Mouse (Mus musculus): ENCODE results near the gene Ctdspl2.

DNA sequence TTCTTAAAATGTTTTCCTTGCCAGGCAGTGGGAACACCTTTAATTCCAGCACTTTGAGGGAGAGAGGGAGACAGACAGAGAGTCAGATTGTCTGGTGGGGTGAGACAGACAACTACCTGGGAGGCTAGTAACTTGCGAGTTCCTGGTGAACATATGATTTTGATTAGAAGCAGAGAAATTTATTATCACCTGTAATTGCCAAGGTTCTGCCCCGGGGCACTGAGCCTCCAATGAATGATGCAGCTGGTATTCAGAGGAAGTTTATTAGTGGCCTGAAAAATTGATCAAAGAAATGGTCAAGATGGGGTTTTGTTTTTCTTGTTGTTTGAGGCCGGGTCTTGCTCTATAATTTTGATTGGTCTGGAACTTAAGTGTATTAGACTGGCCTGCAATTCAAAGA, 53.0 kb downstream of the Ctdspl2 start:
- TF ChIP-seq CTCF (IDR thresholded peaks at IDR 0.05; ENCODE audit: borderline replicate concordance, insufficient read depth, low read length) (no peak), POLR2A (IDR thresholded peaks at IDR 0.05; ENCODE audit: low read depth, low read length) (no peak)
